10 mouse cellular contexts compared by ENCODE assay signal in genomic region chr11:65160991-65161880, GRCm38 (mm10). TPM values are rescaled to one million over a fixed set of nuclear protein-coding genes. Genes with fewer than 3 reads are reported as not detected.
DNase-seq lines count a peak whose midpoint lies in the region; ATAC-seq and TF ChIP-seq lines count a peak whose summit lies in the region.
"Had no signal": no experiment of that assay in that cellular context is flagged by ENCODE, and none has a peak within 500 bp of the region (broad histone marks: within the 10 kb centered on the region; RNA-seq: fewer than 3 reads in every experiment).

No protein-coding gene starts in this region.

- no peak for TF ChIP-seq CTCF in stomach, postnatal 0 days (IDR thresholded peaks at IDR 0.05; ENCODE audit: low read depth)

- DNase-seq in cerebellum, postnatal 10 days: peak; percentile 39 to 52
- DNase-seq in cerebellum, postnatal 4 days (ENCODE audit: low spot score in 2 of 2): no peak
- DNase-seq in right cerebral cortex, adult 2 months (ENCODE audit: low spot score in 2 of 2): peak; percentile 17 to 43
- no peak for DNase-seq in right cerebral cortex, adult 18-20 months
- DNase-seq in stomach, postnatal 0 days (ENCODE audit: low spot score): peak; percentile 24
- DNase-seq in T-cell, adult 2 months (ENCODE audit: low spot score): no peak

- peak overlapping the region; percentile 93 for H3K27ac ChIP-seq in lung, embryonic 16.5 days (ENCODE audit: low read length)
- H3K27ac ChIP-seq in stomach, postnatal 0 days (replicated peaks): no peak overlapping the region

- H3K27me3 ChIP-seq in lung, embryonic 16.5 days (ENCODE audit: control insufficient read depth, insufficient read depth, low read depth, low read length): no peaks in the 10 kb centered on the region
- no peaks in the 10 kb centered on the region for H3K27me3 ChIP-seq in stomach, postnatal 0 days (ENCODE audit: control insufficient read depth, insufficient read depth, low read length)

- H3K4me2 ChIP-seq in lung, embryonic 16.5 days (ENCODE audit: low read depth, low read length): peak overlapping the region; percentile 78
- peak overlapping the region; percentile 97 for H3K4me2 ChIP-seq in stomach, postnatal 0 days (replicated peaks; ENCODE audit: low read depth)

- no peak for TF ChIP-seq EP300 in stomach, postnatal 0 days (optimal IDR thresholded peaks at IDR 0.05)

- H3K4me1 ChIP-seq in lung, embryonic 16.5 days (replicated peaks; ENCODE audit: control insufficient read depth, insufficient read depth, low read length): 0 out of 2 replicates have a peak, but pooled peaks cover 5% of the 10 kb centered on the region
- H3K4me1 ChIP-seq in stomach, postnatal 0 days (replicated peaks; ENCODE audit: control insufficient read depth, insufficient read depth): no peaks in the 10 kb centered on the region

- peak overlapping the region; percentile 90 for H3K9ac ChIP-seq in lung, embryonic 16.5 days (ENCODE audit: low read length)
- no peak overlapping the region for H3K9ac ChIP-seq in stomach, postnatal 0 days (ENCODE audit: low read length)

- 44% methylated on average over 7 of the region's 7 CpGs for WGBS in lung, embryonic 16.5 days
- 48% methylated on average over 7 of the region's 7 CpGs for WGBS in stomach, postnatal 0 days

- peak overlapping the region; percentile 94 for H3K4me3 ChIP-seq in lung, embryonic 16.5 days (ENCODE audit: low read length)
- no peak overlapping the region for H3K4me3 ChIP-seq in stomach, postnatal 0 days (ENCODE audit: low read depth, low read length)

- peak; percentile 86 for ATAC-seq in lung, embryonic 16.5 days (ENCODE audit: low read depth)
- no peak; the same call in 1 of the 2 replicates for ATAC-seq in stomach, postnatal 0 days (ENCODE audit: low FRiP score, low TSS enrichment)
- ATAC-seq in granulocyte monocyte progenitor cell, adult 5-6 weeks (replicated peaks; ENCODE audit: poor library complexity, severe bottlenecking): no peak

- H3K9me3 ChIP-seq in lung, embryonic 16.5 days (ENCODE audit: control insufficient read depth, low read length): no peaks in the 10 kb centered on the region
- no peaks in the 10 kb centered on the region for H3K9me3 ChIP-seq in stomach, postnatal 0 days (ENCODE audit: control insufficient read depth, low read length)

- no peaks in the 10 kb centered on the region for H3K36me3 ChIP-seq in lung, embryonic 16.5 days (ENCODE audit: control insufficient read depth, insufficient read depth, low read length)
- no peaks in the 10 kb centered on the region for H3K36me3 ChIP-seq in stomach, postnatal 0 days (ENCODE audit: control insufficient read depth, insufficient read depth, low read length)

RNA-seq across cellular contexts. Expression of gene Arhgap44, which starts 1.5 kb away (rescaled TPM):
- 16.4 and 18.3 TPM in 2 replicates for polyA plus RNA-seq in lung, embryonic 16.5 days (2015; fragmentation: Nextera tagmentation; extraction: Ambion mirVana)
- polyA plus RNA-seq in stomach, postnatal 0 days (2015; fragmentation: Nextera tagmentation; extraction: Ambion mirVana): 2.9 and 3.1 TPM in 2 replicates
- total RNA-seq in granulocyte monocyte progenitor cell, adult 5-6 weeks (2014; fragmentation: Nextera tagmentation): not detected in 2 replicates
- total RNA-seq in granulocyte monocyte progenitor cell, adult 5-6 weeks (2017): not detected in 2 replicates
- total RNA-seq: common myeloid progenitor, adult 5-6 weeks had no signal

RNA-seq across cellular contexts. Expression of gene 1700086D15Rik, which starts 1.5 kb away (rescaled TPM):
- polyA plus RNA-seq in lung, embryonic 16.5 days (2015; fragmentation: Nextera tagmentation; extraction: Ambion mirVana): 0.14 and 0.19 TPM in 2 replicates
- 0.12 TPM in 1 of 2 replicates, not detected in the other for polyA plus RNA-seq in stomach, postnatal 0 days (2015; fragmentation: Nextera tagmentation; extraction: Ambion mirVana)
- total RNA-seq in granulocyte monocyte progenitor cell, adult 5-6 weeks (2014; fragmentation: Nextera tagmentation): not detected in 2 replicates
- total RNA-seq in granulocyte monocyte progenitor cell, adult 5-6 weeks (2017): not detected in 2 replicates
- total RNA-seq: common myeloid progenitor, adult 5-6 weeks had no signal
- polyA plus RNA-seq: liver, adult 2 months had no signal

Comparison
In these comparisons a context has a peak if more than half of its experiments do, and no peak if none do; other contexts are left out.
1. DNase-seq: peak in cerebellum, postnatal 10 days (2 of 2), right cerebral cortex, adult 2 months (2 of 2) and stomach, postnatal 0 days (single experiment); none in cerebellum, postnatal 4 days (0 of 2), right cerebral cortex, adult 18-20 months (single experiment) and T-cell, adult 2 months (single experiment).